Mouse (Mus musculus): ENCODE results near the gene Cwc22. TPM values are rescaled to one million over a fixed set of nuclear protein-coding genes. Genes with fewer than 3 reads are reported as not detected.
A peak's percentile ranks its signal among the peaks of the same experiment; 100 is the strongest.

Gene Cwc22
- polyA plus RNA-seq, 1 experiment from 2014 or later = 19.7 TPM

DNA sequence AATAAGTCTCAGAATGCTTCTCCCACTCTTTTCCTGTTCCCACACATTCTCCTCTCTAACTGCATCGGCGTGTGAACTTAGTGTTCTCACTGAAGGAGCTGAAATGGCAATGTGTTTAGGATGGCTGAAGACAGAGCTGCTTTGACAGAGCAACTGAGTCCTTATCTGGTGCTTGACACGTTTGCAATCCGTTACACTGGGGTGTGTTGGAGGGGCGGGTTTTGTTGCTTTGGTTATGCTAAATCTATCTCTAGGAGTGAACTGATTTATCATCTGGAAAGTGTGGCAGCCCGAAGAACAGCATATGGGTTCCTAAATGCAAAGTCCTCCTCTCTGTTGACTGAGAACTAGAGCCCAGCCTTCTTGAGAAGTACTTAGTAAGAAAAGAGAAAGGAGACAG, 104.7 kb downstream of the Cwc22 start:
- no peak for ATAC-seq (replicated peaks; ENCODE audit: low FRiP score, low read depth)
- Histone ChIP-seq H3K4me3 (replicated peaks; ENCODE audit: low read depth, low read length) (no peak overlapping the region), H3K36me3 (ENCODE audit: insufficient read depth, low read length) (no peaks in the 10 kb centered on the region), H3K4me2 (ENCODE audit: low read length) (no peak overlapping the region), H3K27me3 (ENCODE audit: insufficient read depth, low read length) (no peaks in the 10 kb centered on the region), H3K4me1 (replicated peaks; ENCODE audit: insufficient read depth, low read length) (0 out of 2 replicates have a peak, but pooled peaks cover 3% of the 10 kb centered on the region), H3K9ac (ENCODE audit: low read depth, low read length) (no peak overlapping the region), H3K27ac (no peak overlapping the region), H3K9me3 (replicated peaks; ENCODE audit: low read length) (no peaks in the 10 kb centered on the region)
- DNase-seq (ENCODE audit: low spot score) = no peak
- WGBS = 40% methylated on average over 6 of the region's 6 CpGs
- TF ChIP-seq CTCF (IDR thresholded peaks at IDR 0.05; ENCODE audit: low read depth) = no peak

DNA sequence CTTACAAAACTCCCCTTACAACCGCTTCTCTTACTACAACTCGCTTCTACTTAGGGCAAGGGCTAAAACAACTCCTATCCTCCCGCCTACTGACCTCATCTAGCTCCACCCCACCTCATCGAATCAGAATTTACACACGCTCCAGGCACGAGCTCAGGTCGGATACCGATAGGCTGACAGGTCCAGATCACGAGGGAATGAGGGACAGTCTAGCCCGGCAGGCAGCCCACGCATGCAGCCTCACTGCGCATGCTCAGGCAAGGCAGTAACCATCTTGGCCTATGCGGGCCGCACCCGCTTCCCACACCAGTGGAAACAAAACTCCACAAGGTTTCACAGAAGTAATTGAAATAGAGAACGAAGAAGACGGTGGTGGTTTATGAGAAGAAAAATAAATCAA, 106.6 kb downstream of the Cwc22 start:
- no peak overlapping the region for H3K4me2 ChIP-seq (ENCODE audit: low read length)
- H3K4me3 ChIP-seq (replicated peaks; ENCODE audit: low read depth, low read length) = no peak overlapping the region
- 54% methylated on average over 17 of the region's 17 CpGs for WGBS
- DNase-seq (ENCODE audit: low spot score) (peak; percentile 32), ATAC-seq (replicated peaks; ENCODE audit: low FRiP score, low read depth) (peak; percentile 73; the same call in 1 of the 2 replicates)
- no peak overlapping the region for H3K27ac ChIP-seq
- no peak overlapping the region for H3K9ac ChIP-seq (ENCODE audit: low read depth, low read length)
- no peaks in the 10 kb centered on the region for H3K27me3 ChIP-seq (ENCODE audit: insufficient read depth, low read length)
- H3K4me1 ChIP-seq (replicated peaks; ENCODE audit: insufficient read depth, low read length) = 0 out of 2 replicates have a peak, but pooled peaks cover 3% of the 10 kb centered on the region
- no peaks in the 10 kb centered on the region for H3K36me3 ChIP-seq (ENCODE audit: insufficient read depth, low read length)
- no peaks in the 10 kb centered on the region for H3K9me3 ChIP-seq (replicated peaks; ENCODE audit: low read length)
- TF ChIP-seq CTCF (IDR thresholded peaks at IDR 0.05; ENCODE audit: low read depth) = no peak

DNA sequence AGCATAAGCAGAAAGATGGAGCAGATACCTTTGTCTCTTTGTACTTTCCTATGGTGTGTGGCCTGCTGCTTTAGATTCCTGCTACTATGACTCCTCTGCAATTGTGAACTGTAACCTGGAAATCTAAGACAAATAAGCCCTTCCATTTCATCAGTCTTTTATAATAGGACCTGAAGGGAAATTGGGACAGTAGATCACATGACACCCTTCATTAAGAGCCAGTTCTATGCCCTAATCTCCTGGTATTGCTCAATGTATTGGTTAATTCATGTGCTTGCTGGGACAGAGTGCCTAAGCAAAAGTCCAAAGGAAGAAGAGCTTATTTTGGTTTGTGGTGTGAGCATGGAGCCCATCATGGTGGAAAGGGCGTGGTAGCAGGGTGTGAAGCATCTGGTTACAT, 107.5 kb downstream of the Cwc22 start:
- DNase-seq (ENCODE audit: low spot score) = no peak
- no peaks in the 10 kb centered on the region for H3K36me3 ChIP-seq (ENCODE audit: insufficient read depth, low read length)
- H3K9me3 ChIP-seq (replicated peaks; ENCODE audit: low read length) = no peaks in the 10 kb centered on the region
- no peak overlapping the region for H3K4me2 ChIP-seq (ENCODE audit: low read length)
- no peaks in the 10 kb centered on the region for H3K27me3 ChIP-seq (ENCODE audit: insufficient read depth, low read length)
- no peak overlapping the region for H3K4me3 ChIP-seq (replicated peaks; ENCODE audit: low read depth, low read length)
- no peak overlapping the region for H3K9ac ChIP-seq (ENCODE audit: low read depth, low read length)
- H3K27ac ChIP-seq = no peak overlapping the region
- 0 out of 2 replicates have a peak, but pooled peaks cover 3% of the 10 kb centered on the region for H3K4me1 ChIP-seq (replicated peaks; ENCODE audit: insufficient read depth, low read length)
- TF ChIP-seq CTCF (IDR thresholded peaks at IDR 0.05; ENCODE audit: low read depth) = no peak
- WGBS = 85% methylated on average over 1 of the region's 1 CpGs
- ATAC-seq (replicated peaks; ENCODE audit: low FRiP score, low read depth) = no peak

DNA sequence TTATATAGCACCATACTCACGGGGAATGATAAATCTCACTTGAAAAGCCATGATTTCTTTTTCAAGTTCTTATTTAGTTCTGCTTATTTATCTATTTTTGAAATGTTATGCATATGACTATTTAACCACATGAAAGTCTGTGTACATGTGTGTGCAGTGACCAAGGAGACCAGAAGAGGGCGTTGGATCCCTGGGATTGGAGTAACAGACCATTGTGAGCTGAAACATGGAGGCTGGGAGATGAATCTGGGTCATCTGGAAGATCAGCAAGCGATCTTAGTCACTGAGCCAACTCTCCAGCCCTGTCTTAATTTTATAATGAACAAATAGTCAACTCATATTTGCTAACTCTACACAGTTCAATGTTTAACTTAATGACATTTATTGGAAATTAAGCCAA, 110.4 kb downstream of the Cwc22 start:
- H3K4me3 ChIP-seq (replicated peaks; ENCODE audit: low read depth, low read length) = no peak overlapping the region
- H3K4me1 ChIP-seq (replicated peaks; ENCODE audit: insufficient read depth, low read length) = 0 out of 2 replicates have a peak, but pooled peaks cover 3% of the 10 kb centered on the region
- WGBS = 59% methylated on average over 3 of the region's 3 CpGs
- H3K9me3 ChIP-seq (replicated peaks; ENCODE audit: low read length) = no peaks in the 10 kb centered on the region
- no peak for DNase-seq (ENCODE audit: low spot score)
- TF ChIP-seq CTCF (IDR thresholded peaks at IDR 0.05; ENCODE audit: low read depth) = no peak
- H3K4me2 ChIP-seq (ENCODE audit: low read length) = no peak overlapping the region
- no peak for ATAC-seq (replicated peaks; ENCODE audit: low FRiP score, low read depth)
- no peaks in the 10 kb centered on the region for H3K36me3 ChIP-seq (ENCODE audit: insufficient read depth, low read length)
- H3K9ac ChIP-seq (ENCODE audit: low read depth, low read length) = no peak overlapping the region
- H3K27me3 ChIP-seq (ENCODE audit: insufficient read depth, low read length) = no peaks in the 10 kb centered on the region
- no peak overlapping the region for H3K27ac ChIP-seq

Other genes starting within 250 kb of the Cwc22 start
- gene Zfp385b, start 126.7 kb downstream of the Cwc22 start, polyA plus RNA-seq (2015; fragmentation: Nextera tagmentation; extraction: Ambion mirVana) = 9.1 and 9.9 TPM in 2 replicates